Mouse (Mus musculus) heart, adult 2 months (tissue): ENCODE results near the gene Nudt3. TPM values are rescaled to one million over a fixed set of nuclear protein-coding genes. Genes with fewer than 3 reads are reported as not detected.
A peak's percentile ranks its signal among the peaks of the same experiment; 100 is the strongest.

Source experiments
- DNase-seq, 2 experiments: peaks; one replicate each; pipeline ENCODE4 v3.0.0; 2021
- H3K27ac ChIP-seq: fragments of 200-600 bp; 2 replicates; pipeline ENCODE4 v1.8.1; 2022
- H3K27me3 ChIP-seq: fragments of 200-500 bp; 2 replicates; pipeline ENCODE4 v1.6.1; 2012; ENCODE audit warnings: mild to moderate bottlenecking, low read length, inconsistent platforms, mixed read lengths; ENCODE audit not compliant: control insufficient read depth, insufficient read depth
- H3K36me3 ChIP-seq: fragments of 200-500 bp; 2 replicates; pipeline ENCODE4 v1.6.1; 2012; ENCODE audit warnings: low read length, inconsistent platforms; ENCODE audit not compliant: control insufficient read depth, insufficient read depth
- H3K4me1 ChIP-seq: fragments of 200-500 bp; 2 replicates; pipeline ENCODE4 v1.6.1; 2011; ENCODE audit warnings: low read length; ENCODE audit not compliant: control insufficient read depth, insufficient read depth
- H3K4me3 ChIP-seq: fragments of 200-600 bp; 2 replicates; pipeline ENCODE4 v1.8.1; 2022
- H3K79me2 ChIP-seq: fragments of 200-500 bp; replicated peaks from 2 replicates; pipeline ENCODE4 v1.6.1; 2012; ENCODE audit warnings: mild to moderate bottlenecking, inconsistent platforms, low read length, moderate library complexity, mixed read lengths; ENCODE audit not compliant: control insufficient read depth, insufficient read depth
- H3K9ac ChIP-seq: fragments of 200-500 bp; 2 replicates; pipeline ENCODE4 v1.6.1; 2012; ENCODE audit warnings: low read depth, mild to moderate bottlenecking, control low read depth, inconsistent platforms, low read length, mixed read lengths
- CTCF ChIP-seq: fragments of 200-600 bp; IDR thresholded peaks from 2 replicates; pipeline ENCODE4 v1.8.1; 2022; ENCODE audit warnings: antibody characterized with exemption, mild to moderate bottlenecking, moderate library complexity
- EP300 ChIP-seq: fragments of 200-500 bp; IDR thresholded peaks from 2 replicates; pipeline ENCODE4 v1.6.1; 2011; ENCODE audit warnings: low read depth, low read length, control low read depth; ENCODE audit not compliant: insufficient read depth
- POLR2A ChIP-seq: fragments of 200-500 bp; IDR thresholded peaks from 2 replicates; pipeline ENCODE4 v1.6.1; 2011; ENCODE audit warnings: mild to moderate bottlenecking, low read depth, low read length, control low read depth; ENCODE audit not compliant: insufficient read depth
- WGBS: fragments of 180-500 bp; shearing (Covaris S2); methylation state at CpG from one replicate; pipeline ENCODE4 v1.1.7; 2018; 5-methylcytosine and 5-hydroxymethylcytosine counted together
- intact Hi-C: fragments of 180-260 bp; cut with DNase I; formaldehyde crosslinking; loops from one replicate; pipeline ENCODE4 v1.15.1; 2025
- polyA plus RNA-seq: library from polyadenylated mRNA; depleted of rRNA; stranded (reverse); fragments of >200 nt; gene quantifications from 2 replicates; pipeline ENCODE4 v1.2.3, GENCODE M21; 2012
- total RNA-seq, 2 experiments: library from RNA; stranded (reverse); gene quantifications; 2 replicates each; pipeline ENCODE4 v1.2.3; 2021

Nudt3 gene
- total and polyA plus RNA-seq, 3 experiments: 143 to 346 (median 330) TPM

DNA sequence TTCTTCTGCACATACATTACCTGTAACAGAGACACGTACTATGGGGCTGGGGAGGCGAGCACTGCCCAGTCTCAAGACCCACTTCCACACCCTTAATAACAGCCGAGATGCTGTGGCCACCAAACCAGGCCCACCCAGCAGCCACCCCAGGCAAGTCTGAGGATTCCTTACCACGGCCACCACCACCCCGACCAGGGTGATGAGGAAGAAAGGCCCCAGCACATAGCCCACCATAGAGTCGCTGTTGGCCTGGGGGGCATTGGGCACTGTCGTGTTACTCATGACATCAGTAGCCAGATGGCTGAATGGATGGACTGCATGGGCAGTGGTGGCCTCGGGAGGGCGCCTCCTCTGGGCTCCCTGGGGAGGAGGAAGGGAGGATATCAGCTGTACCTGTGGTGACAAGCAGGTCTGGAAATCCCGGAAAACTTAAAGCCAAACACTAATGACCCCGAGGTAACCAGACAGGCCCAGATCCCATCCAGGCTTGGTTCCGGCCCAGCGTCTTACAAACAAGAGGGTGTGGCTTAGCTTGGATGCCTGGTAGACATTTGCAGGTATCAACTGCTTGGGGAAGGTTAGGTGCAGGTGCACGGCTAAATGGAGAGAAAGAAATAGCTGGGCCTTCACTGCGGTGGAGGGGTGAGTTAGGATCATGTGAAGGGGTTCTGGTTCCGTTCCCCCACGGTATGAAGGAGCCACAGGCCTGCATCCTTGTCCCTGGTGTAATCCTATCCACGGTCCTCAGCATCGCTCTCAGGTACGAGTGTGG, 58.7 kb downstream of the Nudt3 start:
- no peak for DNase-seq
- Histone ChIP-seq H3K27me3 (no peaks in the 10 kb centered on the region), H3K27ac (no peak overlapping the region; the same call in 1 of the 2 replicates), H3K4me3 (peak overlapping the region; percentile 63), H3K4me1 (peaks cover 2% of the 10 kb centered on the region; the same call in 1 of the 2 replicates), H3K36me3 (no peaks in the 10 kb centered on the region), H3K9ac (peak overlapping the region; percentile 74), H3K79me2 (no peaks in the 10 kb centered on the region)
- TF ChIP-seq CTCF: 0 out of 2 replicates have a peak, but pooled peaks have one; percentile 6
- no peak for TF ChIP-seq POLR2A
- intact Hi-C loops: loop anchor here (2.0 kb wide), 2 partner anchors 30 to 58 kb away; partner anchors contain the start of gene Nudt3
- WGBS: 36% methylated on average over 20 of the region's 20 CpGs

DNA sequence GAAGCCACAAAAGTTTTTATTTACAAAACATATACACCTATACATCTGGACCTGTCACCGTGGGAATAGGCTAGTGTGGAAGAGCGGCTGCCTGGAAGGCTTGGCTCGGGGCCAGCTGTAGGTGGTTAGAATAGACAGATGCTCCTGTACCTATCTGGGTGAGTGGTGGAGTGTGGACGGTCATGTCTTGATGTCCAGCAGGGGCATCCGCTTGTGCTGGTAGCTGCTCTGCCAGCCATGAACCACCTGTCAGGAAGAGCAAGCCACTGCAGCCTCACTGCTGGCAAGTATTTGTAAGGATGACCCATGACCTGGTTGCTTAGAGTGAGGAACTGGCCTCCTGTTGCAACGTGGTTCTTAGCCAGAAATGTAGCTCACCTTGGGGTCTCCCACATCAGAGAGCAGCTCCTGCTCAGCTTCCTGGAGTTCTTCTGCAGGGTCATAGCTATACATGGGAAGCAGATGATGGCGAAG, 59.5 kb downstream of the Nudt3 start:
- intact Hi-C loops: loop anchor here (2.0 kb wide), 2 partner anchors 29 to 59 kb away; partner anchors contain the start of gene Nudt3
- Histone ChIP-seq H3K4me3 (no peak overlapping the region), H3K79me2 (no peaks in the 10 kb centered on the region), H3K9ac (no peak overlapping the region), H3K27ac (no peak overlapping the region), H3K4me1 (peaks cover 2% of the 10 kb centered on the region; the same call in 1 of the 2 replicates), H3K36me3 (no peaks in the 10 kb centered on the region), H3K27me3 (no peaks in the 10 kb centered on the region)
- no peak for DNase-seq
- WGBS: 81% methylated on average over 7 of the region's 7 CpGs
- TF ChIP-seq CTCF: no peak
- TF ChIP-seq EP300: no peak
- TF ChIP-seq POLR2A: no peak

GRCm38 (mm10) chr17:27561809-27562526, 61.3 kb downstream of the Nudt3 start:
- intact Hi-C loops: no loop called here
- no peak overlapping the region for H3K4me3 ChIP-seq
- no peaks in the 10 kb centered on the region for H3K27me3 ChIP-seq
- no peak for DNase-seq
- no peaks in the 10 kb centered on the region for H3K36me3 ChIP-seq
- H3K4me1 ChIP-seq: peaks cover 2% of the 10 kb centered on the region; the same call in 1 of the 2 replicates
- no peak overlapping the region for H3K27ac ChIP-seq
- no peak overlapping the region for H3K9ac ChIP-seq
- 40% methylated on average over 10 of the region's 11 CpGs for WGBS
- H3K79me2 ChIP-seq: no peaks in the 10 kb centered on the region
- no peak for TF ChIP-seq CTCF
- no peak for TF ChIP-seq EP300
- TF ChIP-seq POLR2A: no peak

- no peak overlapping the region for H3K4me3 ChIP-seq
- no peaks in the 10 kb centered on the region for H3K36me3 ChIP-seq
- TF ChIP-seq POLR2A (no peak), EP300 (no peak), CTCF (no peak)
- no peaks in the 10 kb centered on the region for H3K27me3 ChIP-seq
- no peak for DNase-seq
- H3K79me2 ChIP-seq: no peaks in the 10 kb centered on the region
- peaks cover 2% of the 10 kb centered on the region; the same call in 1 of the 2 replicates for H3K4me1 ChIP-seq
- WGBS: 71% methylated on average over 13 of the region's 13 CpGs
- no peak overlapping the region for H3K9ac ChIP-seq
- no peak overlapping the region for H3K27ac ChIP-seq
- intact Hi-C loops: no loop called here
Observed at GRCm38 (mm10) chr17:27560926-27561480, 62.3 kb downstream of the Nudt3 start.

DNA sequence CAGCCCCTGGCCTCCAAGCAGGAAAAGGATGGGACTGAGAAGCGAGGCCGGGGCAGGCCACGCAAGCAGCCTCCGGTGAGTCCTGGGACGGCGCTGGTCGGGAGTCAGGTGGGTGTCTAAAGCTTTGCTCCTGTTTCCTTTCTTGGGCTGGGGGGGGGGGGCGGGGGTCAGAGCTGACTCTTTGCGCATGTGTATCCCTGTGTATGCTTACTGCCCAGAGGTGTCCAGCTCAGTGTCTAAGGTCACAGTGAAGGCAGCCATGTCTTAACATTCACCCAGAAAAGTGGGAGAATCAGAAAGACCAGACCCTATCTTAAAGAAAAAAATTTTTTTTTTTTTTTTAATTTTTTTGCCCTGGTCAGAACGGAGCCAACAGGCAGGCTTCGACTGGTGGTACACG, 63.7 kb downstream of the Nudt3 start:
- no peaks in the 10 kb centered on the region for H3K4me1 ChIP-seq
- no peak overlapping the region for H3K4me3 ChIP-seq
- H3K9ac ChIP-seq: no peak overlapping the region
- no peaks in the 10 kb centered on the region for H3K27me3 ChIP-seq
- 89% methylated on average over 12 of the region's 12 CpGs for WGBS
- H3K79me2 ChIP-seq: no peaks in the 10 kb centered on the region
- TF ChIP-seq CTCF: no peak
- no peak for TF ChIP-seq POLR2A
- TF ChIP-seq EP300: no peak
- H3K36me3 ChIP-seq: no peaks in the 10 kb centered on the region
- intact Hi-C loops: no loop called here
- no peak for DNase-seq
- no peak overlapping the region for H3K27ac ChIP-seq

GRCm38 (mm10) chr17:27558845-27559244, 64.5 kb downstream of the Nudt3 start:
- no peak overlapping the region for H3K27ac ChIP-seq
- no peaks in the 10 kb centered on the region for H3K36me3 ChIP-seq
- intact Hi-C loops: no loop called here
- no peak for DNase-seq
- no peak overlapping the region for H3K9ac ChIP-seq
- TF ChIP-seq CTCF (no peak), POLR2A (no peak), EP300 (no peak)
- no peaks in the 10 kb centered on the region for H3K4me1 ChIP-seq
- H3K79me2 ChIP-seq: no peaks in the 10 kb centered on the region
- H3K4me3 ChIP-seq: no peak overlapping the region
- H3K27me3 ChIP-seq: no peaks in the 10 kb centered on the region
- WGBS: 50% methylated on average over 5 of the region's 5 CpGs
